Mouse (Mus musculus): ENCODE results near the gene Olfr282.
A peak's percentile ranks its signal among the peaks of the same experiment; 100 is the strongest.

DNA sequence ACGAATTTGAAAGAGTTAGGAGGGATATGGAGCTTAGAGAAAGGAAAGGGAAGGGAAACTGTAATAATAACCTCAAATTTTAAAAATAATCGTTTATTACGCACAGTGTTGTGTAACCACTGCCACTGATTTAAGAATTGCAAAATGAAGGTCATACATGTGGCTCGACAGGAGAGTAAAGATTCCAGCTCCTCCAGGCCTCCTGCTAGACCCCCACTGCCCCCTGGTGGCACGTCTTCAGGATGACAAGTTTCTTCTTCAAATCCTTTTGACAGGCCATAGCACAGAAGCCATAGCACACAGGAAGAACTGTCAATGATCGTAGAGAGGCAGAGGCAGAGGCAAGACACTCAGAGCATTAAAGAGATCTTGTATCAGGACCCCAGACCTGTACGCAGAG is 41.2 kb upstream of the Olfr282 start:
- peak; percentile 85 for TF ChIP-seq CTCF (IDR thresholded peaks at IDR 0.05; ENCODE audit: low read depth, low read length)
- no peak for TF ChIP-seq POLR2A (IDR thresholded peaks at IDR 0.05; ENCODE audit: insufficient read depth, low read length)
